Mouse (Mus musculus) spleen, embryonic (tissue): ENCODE measurements around the gene Zdhhc8.

Source experiments
- CTCF ChIA-PET: fragments of 350-600 bp; sonication (Branson Sonifier 250); formaldehyde crosslinking; loops from one replicate; lab custom pipeline; 2022; lab: Charles Lee

Zdhhc8 gene

DNA sequence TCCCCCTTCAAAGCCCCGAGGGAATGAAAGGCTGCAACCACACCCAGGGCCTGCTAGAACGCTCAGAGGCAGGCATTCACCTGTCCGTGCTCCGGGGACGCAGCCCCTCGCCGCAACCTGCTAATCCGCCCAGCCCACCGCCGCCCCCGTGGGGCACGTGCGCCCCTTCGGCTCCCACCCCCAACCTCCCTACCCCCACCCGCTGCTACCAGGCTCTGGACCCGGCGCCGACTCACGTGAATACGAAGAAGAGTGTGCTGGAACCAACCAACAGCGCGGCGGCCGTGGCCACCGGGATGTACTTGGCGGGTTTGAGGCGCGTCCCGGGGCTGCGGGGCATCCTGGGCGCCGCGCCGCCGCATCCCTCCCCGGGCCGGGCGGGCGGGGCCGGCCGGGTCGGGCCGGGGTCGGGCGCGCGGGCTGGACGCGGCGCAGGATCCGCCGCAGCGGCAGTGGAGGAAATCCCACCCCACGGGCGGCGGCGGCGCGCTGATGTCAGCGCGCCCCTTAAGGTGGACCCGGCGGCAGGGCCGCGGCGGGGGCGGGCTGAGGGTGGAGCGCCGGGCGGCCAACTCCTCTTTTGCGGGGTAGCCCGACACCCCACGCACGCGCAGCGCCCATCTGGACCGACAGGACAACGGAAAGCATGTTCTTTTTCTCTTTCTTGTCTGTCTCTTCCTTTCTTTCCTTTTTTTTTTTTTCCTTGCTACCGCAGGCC, at the start of gene Zdhhc8:
Zdhhc8 (minus strand) TSS at position 466 of the 718 bp plus-strand sequence.
- CTCF ChIA-PET, result interaction anchor here (0.5 kb wide), 1 partner anchor 910 kb away, joined by 3 read pairs; no protein-coding TSS in a partner anchor

DNA sequence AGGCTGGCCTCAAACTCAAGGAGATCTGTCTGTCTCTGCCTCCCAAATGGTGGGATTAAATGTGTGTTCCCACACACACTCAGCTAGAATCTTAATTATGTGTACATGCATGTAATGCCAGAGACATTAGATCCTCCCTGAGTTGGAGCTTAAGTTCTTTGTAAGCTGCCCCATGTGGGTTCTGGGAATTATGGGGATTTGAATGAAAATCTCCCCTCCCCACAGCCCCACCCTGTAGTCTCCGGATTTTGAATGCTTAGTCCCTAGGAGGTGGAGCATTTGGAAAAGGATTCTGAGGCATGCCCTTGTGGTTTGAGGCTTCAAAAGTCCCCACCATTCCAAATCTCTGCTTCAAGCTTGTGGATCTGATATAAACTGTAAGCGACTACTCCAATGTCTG, 40.2 kb upstream of the Zdhhc8 start:
- CTCF ChIA-PET, result no interaction called here

- CTCF ChIA-PET, result no interaction called here
Observed at GRCm38 (mm10) chr16:18268182-18268581, 33.2 kb upstream of the Zdhhc8 start.

- CTCF ChIA-PET, result interaction anchor here (0.8 kb wide), 1 partner anchor 9 kb away, joined by 5 read pairs; no protein-coding TSS in a partner anchor
Observed at GRCm38 (mm10) chr16:18265024-18265423, 30.1 kb upstream of the Zdhhc8 start.

- CTCF ChIA-PET, result no interaction called here
Observed at GRCm38 (mm10) chr16:18258221-18258620, 23.3 kb upstream of the Zdhhc8 start, which contains the start of gene Gm49776. TSS of gene Gm49776 (minus strand) at chr16:18258321.

- CTCF ChIA-PET, result no interaction called here
Observed at GRCm38 (mm10) chr16:18253866-18254265, 18.9 kb upstream of the Zdhhc8 start.

- CTCF ChIA-PET, result no interaction called here
Observed at GRCm38 (mm10) chr16:18252736-18253135, 17.8 kb upstream of the Zdhhc8 start.

DNA sequence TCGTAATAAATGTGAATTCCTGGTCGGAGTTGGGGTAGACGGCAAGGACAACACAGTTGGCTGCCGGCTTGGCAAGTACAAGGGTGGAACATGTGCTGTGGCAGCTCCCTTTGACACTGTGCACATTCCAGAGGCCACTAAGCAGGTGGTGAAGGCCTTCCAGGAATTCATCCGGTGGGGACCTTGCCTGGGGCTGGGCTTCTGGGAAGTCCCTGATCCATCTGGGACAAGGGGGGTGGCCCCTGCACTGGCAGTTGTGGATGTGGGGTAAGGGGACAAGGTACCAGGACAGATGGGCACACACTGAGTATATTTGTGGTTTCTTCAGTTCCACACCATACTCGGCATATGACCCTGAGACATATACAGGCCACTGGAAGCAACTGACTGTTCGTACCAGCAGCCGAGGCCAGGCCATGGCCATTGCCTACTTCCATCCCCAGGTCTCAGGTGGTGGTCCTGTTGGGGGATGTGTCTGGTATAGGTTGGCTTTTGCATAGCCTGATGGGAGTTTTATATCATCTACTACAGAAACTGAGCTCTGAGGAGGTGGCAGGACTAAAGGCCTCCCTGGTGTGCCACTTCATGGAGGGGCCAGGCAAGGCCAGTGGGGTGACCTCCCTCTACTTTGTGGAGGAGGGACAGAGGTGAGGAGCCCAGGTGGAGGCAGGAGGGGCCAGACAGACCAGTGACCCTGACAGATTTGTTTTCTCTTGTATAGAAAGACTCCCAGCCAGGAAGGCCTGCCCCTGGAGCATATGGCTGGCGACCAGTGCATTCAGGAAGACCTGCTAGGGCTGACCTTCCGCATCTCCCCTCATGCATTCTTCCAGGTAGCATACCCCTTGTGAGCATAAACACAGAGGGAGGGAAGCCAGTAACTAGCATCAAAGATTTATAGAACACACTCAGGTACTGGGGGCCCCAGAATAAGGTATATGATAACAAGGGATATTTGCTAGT, 16.2 kb upstream of the Zdhhc8 start:
- CTCF ChIA-PET, result no interaction called here

GRCm38 (mm10) chr16:18250231-18250630, 15.3 kb upstream of the Zdhhc8 start:
- CTCF ChIA-PET, result no interaction called here

- CTCF ChIA-PET, result no interaction called here
Observed at GRCm38 (mm10) chr16:18249364-18249967, 14.5 kb upstream of the Zdhhc8 start.

- CTCF ChIA-PET, result no interaction called here
Observed at GRCm38 (mm10) chr16:18248433-18249363, 13.8 kb upstream of the Zdhhc8 start, which contains the start of the genes Trmt2a and Ranbp1. TSS of gene Trmt2a (plus strand) at chr16:18248679. TSS of gene Ranbp1 (minus strand) at chr16:18248732.

DNA sequence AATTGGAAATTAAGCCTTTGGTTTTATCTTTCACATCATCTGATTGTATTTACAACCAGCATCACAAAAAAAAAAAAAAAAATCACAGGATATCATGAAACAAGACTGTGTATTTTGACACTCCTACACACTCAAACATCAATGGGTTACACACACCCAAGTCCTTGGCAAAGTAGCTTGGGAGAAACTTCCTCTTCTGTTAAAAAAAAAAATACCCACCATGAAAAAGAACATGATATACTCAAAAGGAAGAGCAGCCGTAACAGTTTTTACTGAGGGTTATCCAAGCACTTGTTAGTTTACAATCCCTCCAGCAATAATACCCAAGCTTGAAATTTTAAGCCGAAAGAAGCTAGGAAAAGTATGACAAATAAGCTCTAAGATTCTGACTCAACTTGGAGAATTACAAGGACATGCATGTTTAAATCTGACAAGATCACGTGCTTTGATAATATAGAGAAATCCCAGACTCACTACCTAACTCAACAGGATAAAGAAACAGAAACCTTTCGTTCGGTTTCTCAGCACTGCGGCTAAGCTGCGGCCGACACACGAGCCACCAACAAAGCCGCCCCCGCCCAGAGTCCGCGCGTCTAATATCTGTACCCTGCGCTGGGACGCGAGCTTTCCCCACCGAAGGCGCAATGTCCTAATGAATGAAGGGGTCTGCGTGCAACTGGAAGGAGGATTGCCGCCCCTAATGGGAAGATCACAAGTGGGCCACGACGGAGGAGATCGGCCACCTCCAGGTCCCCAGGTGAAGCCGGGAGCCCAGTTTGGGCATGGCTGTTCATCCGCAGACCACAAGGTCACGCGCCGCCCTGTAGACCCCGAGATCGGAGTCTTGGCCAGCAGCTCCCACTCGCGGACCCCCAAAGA, 12.8 kb upstream of the Zdhhc8 start:
- CTCF ChIA-PET, result interaction anchor here (0.7 kb wide), 1 partner anchor 12 kb away, joined by 5 read pairs; no protein-coding TSS in a partner anchor

DNA sequence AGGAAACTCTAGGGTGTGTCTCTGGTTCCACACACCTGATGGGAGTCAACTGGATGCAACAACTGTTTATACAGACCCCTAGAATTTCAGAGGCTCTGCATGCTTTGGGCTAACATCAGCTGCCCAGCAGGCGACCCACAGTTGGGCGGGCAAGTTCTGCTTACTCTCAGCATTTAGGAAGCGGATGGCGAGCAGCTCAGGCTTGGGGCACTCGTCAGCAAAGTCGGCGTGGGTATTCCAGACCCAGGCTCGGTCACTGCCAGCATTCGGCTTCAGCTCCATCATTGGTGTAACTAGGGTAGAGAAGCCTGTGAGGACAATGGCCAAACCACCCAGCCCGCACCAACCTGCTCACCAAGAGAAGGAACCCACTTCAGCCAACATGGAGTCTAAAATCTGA, 6.6 kb upstream of the Zdhhc8 start:
- CTCF ChIA-PET, result no interaction called here

- CTCF ChIA-PET, result interaction anchor here (0.8 to 1.0 kb wide), 2 partner anchors 11 to 184 kb away, joined by 3 to 5 read pairs; no protein-coding TSS in a partner anchor
Observed at GRCm38 (mm10) chr16:18236676-18237501, 2.0 kb upstream of the Zdhhc8 start.

- CTCF ChIA-PET, result interaction anchor here (0.5 to 0.8 kb wide), 2 partner anchors 12 to 911 kb away, joined by 3 to 5 read pairs; no protein-coding TSS in a partner anchor
Observed at GRCm38 (mm10) chr16:18235389-18236065, 591 bp upstream of the Zdhhc8 start.

- CTCF ChIA-PET, result no interaction called here
Observed at GRCm38 (mm10) chr16:18233919-18234670, 841 bp downstream of the Zdhhc8 start.

DNA sequence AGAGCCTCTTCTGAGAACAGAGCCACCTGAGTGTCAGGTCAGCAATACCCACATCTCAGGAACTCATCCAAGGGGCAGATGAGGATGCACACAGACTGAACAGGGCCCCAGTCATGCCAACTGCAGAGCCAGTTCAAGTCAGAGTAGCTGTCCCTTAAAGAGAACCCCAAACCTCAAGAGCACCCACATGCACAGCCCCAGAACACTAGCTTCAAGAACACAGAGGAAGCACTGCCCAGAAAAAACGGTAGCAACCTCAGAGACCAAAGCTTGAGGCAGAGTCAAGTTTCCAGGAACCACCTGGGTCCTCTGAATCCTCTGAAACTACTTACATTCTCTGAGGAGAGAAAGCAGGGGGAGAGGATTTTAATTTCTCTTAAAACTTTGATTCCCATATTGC, 1.5 kb downstream of the Zdhhc8 start:
- CTCF ChIA-PET, result no interaction called here
